Mouse (Mus musculus) monocyte, adult 2 months (primary cell): ENCODE results near the gene Otos.
A peak's percentile ranks its signal among the peaks of the same experiment; 100 is the strongest.

Source experiments
- DNase-seq, 2 experiments: peaks; one replicate each; pipeline ENCODE4 v3.0.0; 2022; ENCODE audit warnings: low spot score in 2 of 2, low read depth in 1 of 2

Otos gene

DNA sequence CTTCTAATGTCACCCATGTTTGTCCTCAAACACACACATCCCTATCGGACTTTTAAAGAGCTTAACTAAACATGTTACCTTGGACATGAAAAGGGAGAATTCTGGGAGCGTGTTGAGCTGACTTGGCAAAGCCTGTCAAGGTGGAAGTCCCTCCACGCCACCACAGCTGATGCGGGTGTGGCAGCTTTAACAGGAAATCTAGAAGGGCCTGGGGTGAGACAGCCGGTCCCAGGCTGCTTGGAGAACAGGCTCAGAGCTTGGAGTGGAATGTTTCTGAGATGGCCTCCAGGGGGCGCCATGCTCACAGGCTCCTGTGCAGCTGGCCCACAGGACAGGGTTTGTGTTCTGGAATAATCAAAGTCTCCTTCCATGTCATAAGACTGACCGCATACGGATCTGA lies at the start of gene Otos:
Gene Otos, minus strand, starts transcription at position 169 of the 400 bp plus-strand sequence.
- peak in 1 of 2 experiments; percentile 37 for DNase-seq

DNA sequence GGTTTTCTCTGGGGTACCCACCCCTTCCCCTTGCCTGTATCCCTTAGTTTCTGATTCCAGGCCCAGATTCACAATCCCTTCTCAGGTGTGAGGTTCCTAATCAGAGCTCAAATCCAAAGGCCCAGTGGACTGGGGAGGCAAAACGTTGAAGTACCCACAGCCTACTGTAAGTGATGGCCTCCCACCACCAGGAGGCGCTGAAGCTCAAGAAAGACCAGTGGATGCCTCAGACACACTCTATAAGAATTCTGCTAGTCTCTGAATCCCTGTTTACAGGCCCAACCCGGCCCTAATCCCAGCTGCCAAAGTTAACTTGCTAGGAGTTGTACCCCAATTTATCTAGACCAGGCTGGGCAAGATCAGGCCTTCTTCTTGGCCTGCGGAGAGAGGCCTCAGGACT lies 48.2 kb upstream of the Otos start:
- peak in 1 of 2 experiments; percentile 61 for DNase-seq

DNA sequence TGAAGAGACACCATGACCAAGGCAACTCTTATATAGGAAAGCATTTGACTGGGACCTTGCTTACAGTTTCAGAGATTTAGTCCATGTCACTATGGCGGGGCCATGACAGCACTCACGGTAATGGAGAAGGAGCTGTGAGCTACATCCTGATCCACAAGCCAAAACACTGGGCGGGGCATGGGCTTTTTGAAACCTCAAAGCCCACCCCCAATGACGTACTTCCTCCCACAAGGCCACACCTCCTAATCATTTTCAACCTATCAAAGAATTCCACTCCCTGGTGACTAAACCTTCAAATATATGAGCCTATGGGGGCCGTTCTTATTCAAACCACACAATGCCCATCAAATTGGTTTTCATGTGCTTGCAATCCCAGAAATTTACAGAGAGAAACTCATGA lies 47.1 kb upstream of the Otos start:
- no peak for DNase-seq

DNA sequence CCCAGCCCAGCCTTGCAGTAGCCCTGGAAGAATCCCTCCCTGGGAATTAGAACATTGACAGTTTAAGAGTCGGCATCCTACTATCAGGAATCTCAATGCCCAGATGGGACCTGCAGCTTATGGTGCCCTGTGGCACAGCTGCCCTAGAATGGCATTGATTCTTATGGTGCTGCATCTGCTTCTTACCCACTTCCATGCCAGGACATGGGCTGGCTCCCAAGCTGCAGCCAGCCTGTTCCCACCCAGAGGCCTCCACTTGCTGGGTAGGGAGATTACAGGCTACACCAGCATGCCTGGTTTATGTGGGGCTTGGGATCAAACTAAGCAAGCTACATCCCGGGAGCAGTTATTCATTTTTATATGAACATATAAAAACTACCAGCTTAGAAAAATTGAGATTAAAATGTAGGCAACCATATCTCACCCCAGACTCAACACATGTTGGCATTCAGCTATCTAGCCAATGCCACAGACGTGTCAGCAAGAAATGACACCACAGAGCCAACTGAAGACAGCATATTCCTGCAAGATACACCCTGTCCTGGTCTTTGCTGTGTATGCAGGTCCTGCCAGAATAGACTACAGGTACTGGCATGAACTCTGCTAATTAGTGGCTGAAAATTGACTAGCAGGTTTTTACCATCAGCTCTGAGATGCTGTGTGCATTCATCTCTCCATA lies 42.7 kb upstream of the Otos start:
- no peak for DNase-seq

DNA sequence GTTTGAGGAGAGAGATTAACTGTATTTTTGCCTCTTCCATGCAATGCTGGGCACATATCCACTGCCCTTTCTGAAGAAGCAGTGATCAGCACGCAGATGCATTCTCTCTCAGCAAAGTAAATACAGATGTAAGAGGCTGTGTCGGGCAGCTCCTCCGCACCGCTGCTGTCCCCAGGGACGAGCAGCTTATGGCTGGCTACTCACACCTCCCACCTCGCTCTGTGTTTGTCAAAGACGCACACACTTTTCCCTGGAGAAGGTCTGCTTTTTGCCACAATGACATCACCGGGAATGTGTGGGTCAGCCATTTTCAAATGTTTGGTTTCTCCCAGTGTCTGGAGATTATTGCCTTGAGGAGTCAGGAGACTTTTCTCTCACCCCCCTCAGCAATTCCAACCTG lies 38.4 kb upstream of the Otos start:
- no peak for DNase-seq

DNA sequence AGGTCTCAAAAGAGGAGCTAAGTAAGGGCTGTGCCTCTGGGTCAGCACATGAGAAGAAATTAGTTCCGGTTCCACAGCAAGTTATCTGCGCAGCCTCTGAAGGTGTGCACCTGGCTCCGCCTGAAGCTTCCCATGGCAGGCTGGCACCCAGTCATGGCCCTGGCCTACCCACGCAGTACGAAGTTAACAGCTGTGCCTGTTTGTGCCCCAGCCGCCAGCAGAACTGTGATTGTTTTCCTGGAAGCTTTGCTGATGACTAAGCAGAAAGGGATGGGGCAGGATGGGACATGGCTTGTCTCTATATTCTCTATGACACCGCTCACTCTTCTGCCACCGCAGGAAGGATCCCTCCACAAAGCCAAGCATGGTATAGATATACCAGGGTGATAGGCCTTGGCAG lies 34.5 kb upstream of the Otos start:
- DNase-seq = no peak

DNA sequence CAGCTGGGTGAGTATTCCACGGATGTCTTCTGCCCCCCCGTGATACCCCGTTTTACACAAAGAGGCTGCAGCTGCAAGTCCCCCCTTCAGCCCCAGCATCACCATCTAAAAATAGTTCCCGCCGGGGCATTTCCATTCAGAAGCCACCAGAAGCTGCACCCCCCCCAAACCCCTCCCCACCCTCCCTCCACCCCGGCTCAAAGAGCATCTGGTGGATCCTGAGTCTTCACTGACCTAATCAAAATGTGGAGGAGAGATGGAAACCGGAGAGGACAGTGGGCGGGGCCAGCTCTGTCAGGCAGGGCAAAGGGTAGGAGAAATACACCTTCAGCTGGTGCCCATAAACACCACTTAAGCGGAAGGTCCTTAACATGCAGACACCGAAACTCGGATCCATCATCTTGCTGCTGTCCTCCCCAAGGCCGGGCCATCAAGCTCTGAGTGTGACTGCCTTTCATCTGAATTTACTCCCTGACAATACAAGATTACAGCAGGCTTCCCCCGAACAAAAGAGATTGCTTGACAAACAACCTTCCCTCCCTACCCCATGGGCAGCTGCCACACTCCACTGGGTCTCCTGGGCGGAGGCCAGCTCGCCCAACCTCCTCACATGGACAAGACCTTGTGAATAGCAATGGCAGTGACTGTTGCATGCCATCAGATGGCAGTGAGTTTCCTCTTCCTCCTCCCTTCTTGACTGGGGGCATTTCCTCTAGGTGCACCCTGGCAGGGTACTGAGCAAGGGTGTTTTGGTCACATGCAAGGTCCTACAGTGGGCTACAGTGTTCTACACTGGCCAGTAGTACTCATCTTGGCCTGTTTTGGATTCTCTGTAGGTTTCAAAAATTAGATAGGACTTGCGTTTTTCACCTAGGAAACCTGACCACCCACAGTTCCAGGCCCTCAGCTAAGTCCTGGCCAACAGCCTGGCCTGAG lies 32.3 kb upstream of the Otos start:
- DNase-seq = no peak

DNA sequence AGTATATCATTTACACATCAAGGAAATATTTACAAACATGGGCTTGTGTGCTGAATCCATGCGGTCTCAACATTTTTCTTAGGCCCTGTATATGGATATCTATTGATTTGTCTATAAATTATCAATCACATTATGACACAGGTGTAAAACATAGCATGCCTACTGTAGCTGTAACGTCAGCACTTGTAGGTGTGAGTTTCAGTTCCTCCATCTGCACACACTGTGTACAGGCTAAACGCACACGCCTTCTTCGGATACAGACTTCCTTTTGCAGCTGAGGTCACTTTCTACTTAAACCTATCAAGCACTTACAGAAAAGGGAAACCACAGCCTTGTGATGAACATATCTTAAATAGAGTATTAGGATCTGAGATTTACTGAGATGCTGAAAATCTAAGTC lies 30.1 kb upstream of the Otos start:
- DNase-seq = no peak

DNA sequence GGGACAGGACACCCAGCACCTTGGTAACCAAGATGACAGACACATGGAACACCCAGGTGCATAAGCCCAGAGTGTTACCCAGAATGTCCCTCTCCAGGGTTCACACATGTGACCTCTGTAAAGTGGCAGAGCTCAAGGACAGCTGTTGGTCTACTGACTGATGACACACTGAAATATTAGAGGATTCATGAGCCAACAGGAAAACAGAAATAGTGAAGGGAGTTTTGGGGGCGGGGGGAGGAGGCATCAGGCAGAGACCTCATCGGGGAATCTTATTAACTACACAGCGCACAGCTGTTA lies 28.0 kb upstream of the Otos start:
- no peak for DNase-seq

DNA sequence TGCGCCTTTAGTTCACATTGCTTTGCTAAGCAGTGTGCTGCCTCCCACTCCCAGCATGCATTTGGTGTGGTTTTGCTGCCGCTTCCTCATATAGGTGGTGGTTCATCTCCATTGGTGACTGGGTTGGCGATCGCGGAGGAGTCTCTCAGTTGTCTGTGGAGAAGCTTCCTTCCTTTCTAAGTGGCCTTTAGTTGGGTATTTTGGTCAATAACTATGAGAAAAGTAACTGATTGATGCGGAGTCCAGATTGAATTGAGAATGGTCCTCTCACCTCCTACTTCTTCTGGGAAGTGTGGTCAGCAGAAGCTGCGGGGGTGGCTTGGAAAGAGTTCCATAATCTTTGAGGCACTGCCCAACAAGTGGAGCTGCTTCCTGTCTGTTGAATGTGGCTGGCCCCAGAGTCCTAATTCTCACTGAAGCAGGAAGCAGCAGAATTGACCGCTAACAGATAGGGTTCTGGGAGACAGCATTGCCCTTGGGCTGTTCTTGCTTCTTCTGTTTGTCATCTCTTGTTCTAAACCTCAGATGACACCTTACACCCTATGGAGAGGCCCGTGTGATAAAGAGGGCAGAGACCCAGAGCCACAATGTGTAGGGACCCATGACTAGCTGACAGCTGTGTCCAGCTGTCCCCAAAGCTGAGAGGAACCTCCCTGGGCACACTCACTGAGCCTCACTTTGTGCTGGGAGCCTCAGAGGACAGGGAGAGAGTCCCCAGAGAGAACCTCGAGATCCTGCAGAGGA lies 27.5 kb upstream of the Otos start:
- DNase-seq = peak in 1 of 2 experiments; percentile 14

DNA sequence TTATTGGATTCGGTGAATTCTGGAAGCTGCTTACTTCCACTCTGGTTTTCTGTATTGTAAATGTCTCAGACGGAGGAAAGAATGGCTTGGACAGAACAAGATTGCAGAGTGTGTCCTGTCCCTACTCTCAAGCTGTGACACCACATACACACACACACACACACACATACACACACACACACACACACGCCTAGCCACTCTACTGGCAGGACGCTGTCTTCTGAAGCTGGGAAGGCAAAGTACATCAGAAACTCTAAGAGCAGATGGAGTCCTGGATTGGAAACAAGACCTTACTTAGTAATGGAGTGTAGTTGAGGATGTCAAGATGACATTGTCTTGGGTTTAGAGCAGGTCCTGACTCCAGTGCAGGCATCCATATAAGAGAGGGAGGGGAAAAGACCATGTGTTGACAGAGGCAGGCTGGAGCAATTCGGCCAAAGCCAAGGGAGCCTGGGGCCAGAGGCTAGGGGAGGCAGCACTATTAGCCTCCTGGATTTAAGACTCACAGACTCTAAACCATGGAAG lies 24.7 kb upstream of the Otos start:
- DNase-seq = no peak

DNA sequence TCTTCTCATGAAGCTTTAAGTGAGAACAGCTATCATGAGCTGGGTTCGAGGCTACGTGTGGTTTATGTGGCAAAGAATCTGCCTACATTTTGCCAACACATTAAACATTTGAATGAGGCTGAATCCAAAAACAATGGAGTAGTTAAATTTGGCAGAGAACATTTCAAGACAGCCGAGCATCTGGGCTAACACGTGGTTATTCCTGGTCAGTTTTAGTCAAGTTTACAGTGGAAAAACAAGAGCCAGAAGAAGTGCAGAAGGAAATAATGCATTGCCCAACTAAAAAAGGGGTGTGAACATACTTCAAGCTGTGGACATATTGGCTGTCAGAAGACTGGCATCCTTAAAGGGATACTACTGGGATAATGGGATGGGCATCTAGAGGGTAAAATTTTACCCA lies 22.7 kb upstream of the Otos start:
- DNase-seq = no peak

DNA sequence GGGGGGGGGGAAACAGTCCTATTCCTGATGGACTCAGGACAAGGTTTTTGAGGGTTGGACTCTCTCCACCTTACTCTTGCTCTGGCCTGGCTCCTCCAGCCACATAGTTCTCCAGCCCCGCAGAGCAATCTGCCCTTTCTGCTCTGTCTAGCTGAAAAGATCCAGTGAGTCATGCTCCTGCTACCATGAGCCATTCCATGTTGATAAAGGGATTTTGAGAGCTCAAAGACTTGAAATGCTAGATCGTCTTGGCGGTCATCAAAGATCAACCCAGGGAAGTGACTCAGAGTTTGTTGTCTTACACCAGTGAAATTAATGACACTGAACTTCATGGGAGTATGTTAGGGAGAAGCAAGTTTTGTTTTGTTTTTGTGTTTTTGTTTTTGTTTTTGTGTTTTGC lies 20.8 kb upstream of the Otos start:
- no peak for DNase-seq

DNA sequence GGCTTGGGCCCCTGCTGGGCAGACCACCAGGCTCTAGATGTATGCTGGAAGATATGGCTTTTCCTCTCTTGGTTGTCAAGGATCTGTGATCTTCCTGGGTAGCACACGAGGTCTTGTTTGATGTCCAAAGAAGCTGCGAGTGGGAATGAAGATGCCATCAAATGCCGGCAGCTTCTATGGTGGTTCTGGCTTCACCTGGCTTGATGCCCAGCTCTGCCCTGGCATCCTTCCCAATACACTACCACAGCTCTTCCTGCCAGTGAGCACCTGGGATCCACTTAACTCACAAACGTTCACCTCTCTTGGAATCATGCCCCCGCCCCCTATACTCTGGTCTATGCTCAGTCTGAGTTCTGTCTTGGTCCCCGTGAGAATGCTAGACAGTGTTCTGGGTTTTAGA lies 18.5 kb upstream of the Otos start:
- no peak for DNase-seq

DNA sequence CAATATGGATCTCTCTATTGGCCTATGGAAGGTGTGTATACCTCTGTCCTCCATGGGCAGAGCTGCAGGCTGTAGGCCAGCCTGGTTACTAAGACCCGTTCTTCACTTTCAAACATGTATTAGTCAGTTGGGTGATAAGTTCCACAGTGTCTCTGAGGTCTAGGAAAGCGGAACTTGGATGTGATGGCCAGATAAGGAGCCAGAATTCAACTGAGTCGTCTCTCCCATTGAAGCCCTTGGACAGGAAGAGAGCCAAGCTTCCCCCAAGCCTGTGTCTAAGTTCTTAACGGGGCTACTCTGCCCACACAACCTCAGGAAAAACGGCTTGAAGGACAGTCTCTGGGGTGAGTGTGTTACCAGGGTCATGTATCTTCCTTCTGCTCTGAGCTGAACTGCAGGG lies 10.8 kb upstream of the Otos start:
- DNase-seq = no peak

DNA sequence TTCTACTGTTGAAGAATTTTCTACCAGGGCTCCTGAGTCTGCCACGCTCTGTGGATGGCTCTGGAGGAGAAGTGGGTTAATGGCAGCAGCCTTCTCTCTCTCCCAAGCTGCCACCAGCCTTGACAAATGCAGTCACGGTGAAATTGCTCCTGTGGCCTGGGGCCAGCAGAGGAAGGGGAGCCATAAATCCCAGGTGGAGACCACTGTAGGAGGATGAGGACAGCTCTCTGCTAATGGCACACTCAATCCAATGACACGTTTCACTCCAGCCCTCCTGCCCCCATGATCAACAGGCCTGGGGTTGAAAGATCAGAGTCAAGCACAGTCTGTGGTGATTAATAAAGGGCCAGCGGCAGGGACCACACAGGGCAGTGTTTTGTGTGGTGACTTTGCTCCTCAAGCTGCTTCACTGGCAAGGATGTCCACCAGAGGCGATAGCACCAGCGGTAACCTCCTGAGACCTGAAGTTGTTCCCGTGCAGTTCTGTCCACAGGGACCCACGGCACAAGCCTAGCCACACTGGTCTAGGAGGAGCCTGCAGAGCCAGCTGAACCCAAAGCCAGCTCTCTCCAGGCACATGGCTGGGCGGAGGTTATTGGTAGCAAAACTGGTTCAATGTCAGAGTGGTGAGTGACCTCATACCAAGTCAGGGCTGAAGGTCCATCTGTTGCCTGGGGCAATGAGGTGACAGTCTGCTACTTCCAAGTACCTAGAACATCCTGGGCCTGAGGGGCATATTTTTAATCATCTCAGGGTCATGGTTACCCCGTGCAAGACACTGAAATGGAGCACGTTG lies 8.6 kb upstream of the Otos start:
- no peak for DNase-seq

DNA sequence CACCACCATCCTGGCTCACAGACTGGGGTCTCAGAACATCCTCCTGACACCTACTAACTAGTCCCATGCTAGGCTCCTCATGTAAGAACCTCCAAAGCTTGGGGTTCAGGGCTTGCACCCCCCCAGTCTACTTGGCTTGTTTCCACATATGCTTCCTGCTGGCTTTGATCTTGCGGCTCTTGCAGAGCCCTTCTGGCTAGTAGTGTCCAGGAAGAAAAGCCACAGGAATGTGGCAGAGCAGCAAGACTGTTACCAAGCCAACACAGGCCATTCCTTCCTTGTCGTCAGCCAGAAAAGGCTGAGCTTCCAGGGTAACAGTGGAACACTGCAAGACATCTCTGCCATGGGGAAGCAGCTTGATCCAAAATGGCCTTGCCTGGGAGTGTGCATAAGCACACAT lies 6.0 kb upstream of the Otos start:
- DNase-seq = no peak

DNA sequence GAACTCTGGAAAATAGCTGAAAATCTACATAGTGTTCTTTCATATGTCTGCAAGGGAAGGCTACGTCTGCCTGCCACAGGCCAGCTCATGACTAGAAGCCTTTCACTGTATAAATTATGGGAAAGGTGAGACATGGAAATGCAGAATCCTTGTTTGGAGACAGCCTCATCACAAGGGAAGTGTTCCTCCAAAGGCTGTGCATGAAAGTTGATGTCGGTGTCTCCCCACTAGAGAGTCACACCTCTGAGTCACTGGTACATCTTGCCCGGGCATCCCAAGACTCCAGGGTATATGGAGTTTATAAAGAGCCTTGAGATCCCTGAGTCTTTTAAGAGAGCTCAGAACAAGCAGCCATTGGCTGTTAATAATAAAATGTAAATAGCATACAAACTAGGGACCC lies 4.5 kb upstream of the Otos start:
- DNase-seq = no peak

DNA sequence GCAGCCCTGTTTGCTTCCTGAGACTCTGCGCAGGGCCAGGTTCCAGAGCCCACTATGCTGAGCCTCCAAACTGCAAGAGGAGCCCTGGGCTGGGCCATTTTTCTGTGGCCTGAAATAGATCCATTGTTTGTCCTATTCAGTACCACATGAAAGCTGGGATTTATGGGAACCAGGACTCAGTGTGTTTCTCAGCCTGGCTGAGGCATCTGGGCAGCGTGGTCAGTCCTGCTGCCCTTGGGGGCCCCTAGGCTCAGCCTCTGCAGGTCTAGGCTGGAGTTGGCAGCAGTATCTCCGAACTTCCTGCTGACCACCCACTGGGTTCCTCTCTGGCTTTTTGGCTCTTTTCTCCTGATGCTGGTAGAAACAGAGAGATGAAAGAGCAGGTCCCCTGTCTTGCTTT lies 2.8 kb upstream of the Otos start:
- DNase-seq = no peak

DNA sequence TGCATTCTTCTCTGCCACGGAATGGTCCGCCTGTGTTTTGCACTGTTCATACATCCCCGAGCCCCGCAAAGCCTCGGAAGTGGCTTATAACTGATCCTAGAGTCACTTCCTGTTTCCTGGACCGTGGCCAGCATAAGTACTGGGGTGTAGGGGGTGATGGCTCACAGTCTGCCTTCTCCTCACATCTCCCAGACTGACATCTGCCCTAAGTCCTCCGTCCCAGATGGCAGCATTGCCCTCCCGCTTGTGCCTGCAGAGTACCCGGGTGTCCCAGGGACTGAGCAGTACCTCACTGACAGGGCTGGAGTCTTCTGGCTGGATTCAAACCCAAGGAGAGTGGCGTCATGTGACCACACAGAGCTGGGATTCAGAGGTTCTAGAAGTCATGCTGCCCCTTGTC lies 444 bp downstream of the Otos start:
- DNase-seq = no peak

DNA sequence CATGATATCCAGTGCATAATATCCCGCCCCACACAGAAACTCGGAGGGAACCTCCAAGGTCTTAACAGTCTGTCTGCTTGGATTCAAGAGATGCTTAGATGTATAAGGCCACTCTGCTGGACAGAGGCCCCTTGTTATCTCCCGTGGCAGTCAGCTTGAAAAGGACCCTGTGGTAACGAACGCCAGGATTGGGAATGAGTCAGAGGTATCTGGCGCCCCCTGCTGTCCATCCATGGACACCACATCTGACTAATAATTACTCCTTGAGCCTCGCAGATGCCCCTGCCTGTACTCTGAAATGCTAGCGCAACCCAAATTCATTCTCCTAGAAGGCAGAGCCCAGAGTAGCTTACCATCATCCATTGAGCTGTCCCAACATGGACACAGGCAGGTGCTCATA lies 889 bp downstream of the Otos start:
- DNase-seq = peak in 1 of 2 experiments; percentile 35
